Mouse (Mus musculus): Measurements from ENCODE around the gene Trpc4ap.

DNA sequence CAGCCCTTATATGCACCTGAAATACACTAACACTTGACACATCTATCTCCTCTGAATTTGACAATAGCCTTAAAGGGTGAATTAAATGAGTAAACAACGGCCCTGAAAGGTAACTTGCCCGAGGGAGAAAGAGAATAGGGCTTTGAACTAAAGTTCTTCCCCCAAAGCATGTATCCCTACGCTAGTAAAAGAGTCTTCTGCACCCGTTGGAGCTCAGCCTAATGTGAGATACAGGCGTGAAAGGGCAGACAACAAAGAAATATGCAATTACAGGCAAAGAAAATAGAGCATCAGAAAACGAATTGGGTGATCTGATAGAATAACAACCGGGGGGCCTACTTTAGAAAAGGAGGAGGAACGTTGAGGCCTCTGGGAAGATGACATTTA is 855 bp downstream of the Trpc4ap start:
- TF ChIP-seq CTCF (IDR thresholded peaks at IDR 0.05; ENCODE audit: borderline replicate concordance, extremely low read depth, insufficient read depth, insufficient read length) (no peak), POLR2A (IDR thresholded peaks at IDR 0.05; ENCODE audit: borderline replicate concordance, extremely low read depth, insufficient read depth, insufficient read length, poor library complexity, severe bottlenecking) (no peak)

Measured in brain, embryonic 14.5 days (tissue).